Mouse (Mus musculus): ENCODE data around the gene Cacfd1. TPM values are rescaled to one million over a fixed set of nuclear protein-coding genes. Genes with fewer than 3 reads are reported as not detected.
A peak's percentile ranks its signal among the peaks of the same experiment; 100 is the strongest.

Gene Cacfd1
- polyA plus RNA-seq, 1 experiment: 63.7 TPM

GRCm38 (mm10) chr2:27025545-27025944 lies 15.8 kb downstream of the Cacfd1 start:
- Histone ChIP-seq H3K4me1 (ENCODE audit: control insufficient read depth, insufficient read depth, low read length) (0 out of 2 replicates have a peak, but pooled peaks cover 2% of the 10 kb centered on the region), H3K27ac (ENCODE audit: insufficient read depth, low read length) (no peak overlapping the region), H3K4me3 (ENCODE audit: insufficient read depth, low read length) (no peak overlapping the region)
- TF ChIP-seq POLR2A (IDR thresholded peaks at IDR 0.05; ENCODE audit: extremely low read depth, insufficient read depth, low read length) (no peak), CTCF (IDR thresholded peaks at IDR 0.05; ENCODE audit: extremely low read depth, insufficient read depth, low read length) (no peak)

- no peak for TF ChIP-seq POLR2A (IDR thresholded peaks at IDR 0.05; ENCODE audit: extremely low read depth, insufficient read depth, low read length)
- no peak for TF ChIP-seq CTCF (IDR thresholded peaks at IDR 0.05; ENCODE audit: extremely low read depth, insufficient read depth, low read length)
- Histone ChIP-seq H3K4me3 (ENCODE audit: insufficient read depth, low read length) (peak overlapping the region; percentile 58; the same call in 1 of the 2 replicates), H3K4me1 (ENCODE audit: control insufficient read depth, insufficient read depth, low read length) (0 out of 2 replicates have a peak, but pooled peaks cover 2% of the 10 kb centered on the region), H3K27ac (ENCODE audit: insufficient read depth, low read length) (no peak overlapping the region)
Measured at GRCm38 (mm10) chr2:27026332-27026731, 16.6 kb downstream of the Cacfd1 start.

DNA sequence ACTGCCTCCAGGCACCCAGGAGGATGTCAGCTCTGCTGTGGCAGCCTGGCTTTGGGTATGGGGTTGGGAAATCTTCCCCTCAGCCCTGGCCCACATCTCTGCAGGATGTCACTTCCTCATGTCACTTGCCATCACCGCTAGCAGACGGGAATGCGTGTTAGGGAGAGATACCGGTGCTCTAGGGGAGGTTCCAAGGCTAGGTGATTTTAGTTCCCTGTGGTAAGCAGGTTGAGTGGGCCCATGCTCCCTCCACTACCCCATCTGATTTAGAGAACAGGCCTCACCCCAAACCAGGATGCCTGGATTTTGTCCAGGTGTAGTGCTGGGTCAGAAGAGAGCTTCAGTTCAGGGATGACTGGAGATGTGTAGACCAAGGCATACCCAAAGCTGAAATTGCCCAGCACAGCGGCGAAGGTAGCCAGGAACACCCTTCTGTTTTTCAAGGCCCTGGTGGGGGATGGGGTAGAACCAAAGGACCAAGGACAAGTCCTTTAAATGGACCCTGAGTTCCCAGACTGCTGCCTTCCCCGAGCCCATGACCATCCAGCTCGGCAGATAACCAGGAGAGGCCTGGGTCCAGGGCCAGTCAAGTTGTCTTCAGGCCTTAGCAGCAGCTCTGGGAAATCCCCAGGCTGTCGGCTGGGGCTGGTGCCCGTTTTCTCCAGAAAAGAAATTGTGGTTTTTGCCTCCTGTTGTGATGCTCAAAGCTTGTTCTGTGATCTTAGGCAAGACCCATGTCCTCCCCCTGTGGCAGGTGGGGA lies 17.3 kb downstream of the Cacfd1 start:
- H3K4me1 ChIP-seq (ENCODE audit: control insufficient read depth, insufficient read depth, low read length): 0 out of 2 replicates have a peak, but pooled peaks cover 2% of the 10 kb centered on the region
- peak overlapping the region; percentile 58 for H3K4me3 ChIP-seq (ENCODE audit: insufficient read depth, low read length)
- TF ChIP-seq CTCF (IDR thresholded peaks at IDR 0.05; ENCODE audit: extremely low read depth, insufficient read depth, low read length): no peak
- no peak for TF ChIP-seq POLR2A (IDR thresholded peaks at IDR 0.05; ENCODE audit: extremely low read depth, insufficient read depth, low read length)
- no peak overlapping the region for H3K27ac ChIP-seq (ENCODE audit: insufficient read depth, low read length)

GRCm38 (mm10) chr2:27027618-27028436 lies 18.1 kb downstream of the Cacfd1 start, which contains the start of gene Slc2a6:
Slc2a6 (minus strand) TSS chr2:27027998.
- H3K4me3 ChIP-seq (ENCODE audit: insufficient read depth, low read length): peak within 1 kb of the TSS; percentile 58
- no peak within 1 kb of the TSS for H3K27ac ChIP-seq (ENCODE audit: insufficient read depth, low read length)
- TF ChIP-seq CTCF (IDR thresholded peaks at IDR 0.05; ENCODE audit: extremely low read depth, insufficient read depth, low read length) (no peak), POLR2A (IDR thresholded peaks at IDR 0.05; ENCODE audit: extremely low read depth, insufficient read depth, low read length) (peak; percentile 90)
- 0 out of 2 replicates have a peak, but pooled peaks cover 2% of the 10 kb centered on the region for H3K4me1 ChIP-seq (ENCODE audit: control insufficient read depth, insufficient read depth, low read length)

DNA sequence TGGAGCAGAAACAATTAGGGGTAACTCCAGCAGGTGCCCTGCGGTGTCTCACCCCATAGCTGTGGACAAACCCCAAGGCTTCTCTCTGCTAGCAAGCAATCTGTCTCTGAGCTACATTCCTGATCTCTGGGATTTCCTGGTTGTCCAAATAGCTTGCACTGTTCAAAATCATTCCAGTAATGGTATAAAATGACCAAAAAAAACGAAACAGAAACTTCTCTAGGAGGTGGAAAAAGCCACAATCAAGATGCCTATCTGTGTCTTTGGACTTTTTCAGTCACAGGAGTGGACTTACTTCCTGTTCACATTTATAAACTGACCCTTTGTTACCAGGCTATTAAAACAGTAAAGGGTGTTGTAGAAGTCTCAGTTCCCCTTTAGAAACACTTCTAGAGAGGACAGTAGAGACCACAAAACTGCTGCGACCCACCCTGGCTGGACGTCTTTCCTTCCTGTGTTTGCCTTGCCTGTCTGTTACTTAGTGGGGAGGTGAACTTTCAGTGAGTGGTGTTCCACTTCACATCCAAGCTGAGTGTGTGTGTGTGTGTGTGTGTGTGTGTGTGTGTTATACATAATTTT lies 18.8 kb downstream of the Cacfd1 start:
- H3K4me1 ChIP-seq (ENCODE audit: control insufficient read depth, insufficient read depth, low read length): 0 out of 2 replicates have a peak, but pooled peaks cover 2% of the 10 kb centered on the region
- H3K4me3 ChIP-seq (ENCODE audit: insufficient read depth, low read length): peak overlapping the region; percentile 58
- H3K27ac ChIP-seq (ENCODE audit: insufficient read depth, low read length): no peak overlapping the region
- no peak for TF ChIP-seq CTCF (IDR thresholded peaks at IDR 0.05; ENCODE audit: extremely low read depth, insufficient read depth, low read length)
- TF ChIP-seq POLR2A (IDR thresholded peaks at IDR 0.05; ENCODE audit: extremely low read depth, insufficient read depth, low read length): no peak

GRCm38 (mm10) chr2:27032361-27032760 lies 22.6 kb downstream of the Cacfd1 start:
- Histone ChIP-seq H3K27ac (ENCODE audit: insufficient read depth, low read length) (no peak overlapping the region), H3K4me3 (ENCODE audit: insufficient read depth, low read length) (no peak overlapping the region), H3K4me1 (ENCODE audit: control insufficient read depth, insufficient read depth, low read length) (0 out of 2 replicates have a peak, but pooled peaks cover 2% of the 10 kb centered on the region)
- TF ChIP-seq CTCF (IDR thresholded peaks at IDR 0.05; ENCODE audit: extremely low read depth, insufficient read depth, low read length): no peak

- no peak overlapping the region for H3K4me3 ChIP-seq (ENCODE audit: insufficient read depth, low read length)
- no peak overlapping the region for H3K27ac ChIP-seq (ENCODE audit: insufficient read depth, low read length)
- TF ChIP-seq POLR2A (IDR thresholded peaks at IDR 0.05; ENCODE audit: extremely low read depth, insufficient read depth, low read length): no peak
- TF ChIP-seq CTCF (IDR thresholded peaks at IDR 0.05; ENCODE audit: extremely low read depth, insufficient read depth, low read length): no peak
- no peaks in the 10 kb centered on the region for H3K4me1 ChIP-seq (ENCODE audit: control insufficient read depth, insufficient read depth, low read length)
Measured at GRCm38 (mm10) chr2:27036003-27036402, 26.3 kb downstream of the Cacfd1 start.

DNA sequence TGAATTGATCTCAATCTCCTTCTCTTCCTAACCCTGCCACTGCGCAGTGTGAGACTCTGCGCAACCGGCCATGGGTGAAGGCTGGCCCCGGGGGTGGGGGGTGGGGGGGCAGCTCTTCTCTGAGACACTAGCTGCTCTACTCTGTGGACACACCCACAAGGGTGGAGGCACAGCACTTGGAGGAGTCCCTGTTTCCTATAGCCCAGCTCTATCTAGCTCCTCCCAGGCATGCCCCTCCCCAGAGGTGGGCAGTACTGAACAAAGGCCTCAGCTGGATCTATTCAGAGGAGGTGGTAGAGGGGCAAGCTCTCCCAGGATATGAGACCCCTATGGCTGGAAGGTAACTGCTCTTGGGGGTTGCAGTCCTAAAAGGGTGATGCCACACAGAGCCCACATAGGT lies 27.3 kb downstream of the Cacfd1 start:
- Histone ChIP-seq H3K27ac (ENCODE audit: insufficient read depth, low read length) (no peak overlapping the region), H3K4me1 (ENCODE audit: control insufficient read depth, insufficient read depth, low read length) (no peaks in the 10 kb centered on the region), H3K4me3 (ENCODE audit: insufficient read depth, low read length) (no peak overlapping the region)
- TF ChIP-seq CTCF (IDR thresholded peaks at IDR 0.05; ENCODE audit: extremely low read depth, insufficient read depth, low read length): no peak
- TF ChIP-seq POLR2A (IDR thresholded peaks at IDR 0.05; ENCODE audit: extremely low read depth, insufficient read depth, low read length): no peak

GRCm38 (mm10) chr2:27038596-27038995 lies 28.9 kb downstream of the Cacfd1 start:
- H3K4me3 ChIP-seq (ENCODE audit: insufficient read depth, low read length): no peak overlapping the region
- no peak overlapping the region for H3K27ac ChIP-seq (ENCODE audit: insufficient read depth, low read length)
- TF ChIP-seq CTCF (IDR thresholded peaks at IDR 0.05; ENCODE audit: extremely low read depth, insufficient read depth, low read length) (peak; percentile 95), POLR2A (IDR thresholded peaks at IDR 0.05; ENCODE audit: extremely low read depth, insufficient read depth, low read length) (no peak)
- no peaks in the 10 kb centered on the region for H3K4me1 ChIP-seq (ENCODE audit: control insufficient read depth, insufficient read depth, low read length)
